Mouse (Mus musculus) MEL (cell line): Measurements from ENCODE around the gene Ccdc141. TPM values are rescaled to one million over a fixed set of nuclear protein-coding genes. Genes with fewer than 3 reads are reported as not detected.

Source experiments
- DNase-seq: peaks from one replicate; pipeline ENCODE4 v3.0.0; 2011; ENCODE audit warnings: low read depth, low spot score
- H3K27ac ChIP-seq: 2 replicates; pipeline ENCODE4 v1.5.1; 2012; ENCODE audit warnings: low read depth, mild to moderate bottlenecking, control low read depth, low read length, moderate library complexity; ENCODE audit not compliant: control insufficient read depth
- H3K27me3 ChIP-seq, 2 experiments: fragments of 150-350 bp in 1 of 2; sonication (generic) in 1 of 2; 2 replicates each; pipeline ENCODE4 v1.6.1; 2012; ENCODE audit warnings: low read length in 2 of 2, mild to moderate bottlenecking in 2 of 2, improper control_type of control experiment in 1 of 2, moderate library complexity in 1 of 2; ENCODE audit not compliant: insufficient read depth in 2 of 2, control insufficient read depth in 1 of 2
- H3K36me3 ChIP-seq, 2 experiments: 2 replicates each; pipeline ENCODE4 v1.6.1; 2012 to 2014; ENCODE audit warnings: low read length in 2 of 2, improper control_type of control experiment in 1 of 2, inconsistent platforms in 1 of 2, mild to moderate bottlenecking in 1 of 2; ENCODE audit not compliant: insufficient read depth in 2 of 2, control insufficient read depth in 1 of 2
- H3K4me1 ChIP-seq, 2 experiments: fragments of 150-350 bp in 1 of 2; sonication (generic) in 1 of 2; 2 replicates each; pipeline ENCODE4 v1.6.1; 2012; ENCODE audit warnings: low read length in 2 of 2, improper control_type of control experiment in 1 of 2, mild to moderate bottlenecking in 1 of 2; ENCODE audit not compliant: insufficient read depth in 2 of 2, control insufficient read depth in 1 of 2
- H3K4me3 ChIP-seq, 2 experiments: fragments of 150-350 bp in 1 of 2; sonication (generic) in 1 of 2; 2 replicates each; pipeline ENCODE4 v1.5.1; 2012; ENCODE audit warnings: low read depth in 2 of 2, low read length in 2 of 2, mild to moderate bottlenecking in 2 of 2, moderate library complexity in 2 of 2, control low read depth in 1 of 2, improper control_type of control experiment in 1 of 2; ENCODE audit not compliant: control insufficient read depth in 1 of 2, insufficient read depth in 1 of 2
- H3K79me2 ChIP-seq: 2 replicates; pipeline ENCODE4 v1.6.1; 2012; ENCODE audit warnings: mild to moderate bottlenecking, low read length, moderate library complexity; ENCODE audit not compliant: control insufficient read depth, poor library complexity, insufficient read depth
- H3K9ac ChIP-seq: 2 replicates; pipeline ENCODE4 v1.6.1; 2012; ENCODE audit warnings: low read depth, mild to moderate bottlenecking, control low read depth, low read length, moderate library complexity; ENCODE audit not compliant: control insufficient read depth, poor library complexity, severe bottlenecking
- H3K9me3 ChIP-seq: fragments of 150-350 bp; sonication (generic); replicated peaks from 2 replicates; pipeline ENCODE4 v1.6.1; 2012; ENCODE audit warnings: mild to moderate bottlenecking, low read length, improper control_type of control experiment, moderate library complexity; ENCODE audit not compliant: insufficient read depth
- BHLHE40 ChIP-seq: IDR thresholded peaks from 2 replicates; pipeline ENCODE4 v1.6.1; 2012; ENCODE audit warnings: low read depth, mild to moderate bottlenecking, inconsistent platforms, low read length, improper control_type of control experiment, borderline replicate concordance
- CHD2 ChIP-seq: IDR thresholded peaks from 2 replicates; pipeline ENCODE4 v1.6.1; 2011; ENCODE audit warnings: low read length, improper control_type of control experiment
- E2F4 ChIP-seq: IDR thresholded peaks from 2 replicates; pipeline ENCODE4 v1.6.1; 2011; ENCODE audit warnings: low read depth, low read length, improper control_type of control experiment, borderline replicate concordance
- ELF1 ChIP-seq: IDR thresholded peaks from 2 replicates; pipeline ENCODE4 v1.6.1; 2014; ENCODE audit warnings: low read depth, mild to moderate bottlenecking, inconsistent platforms, low read length, improper control_type of control experiment, moderate library complexity
- EP300 ChIP-seq, 2 experiments: IDR thresholded peaks; 2 replicates each; pipeline ENCODE4 v1.6.1; 2011; ENCODE audit warnings: improper control_type of control experiment in 2 of 2, low read length in 2 of 2, low read depth in 1 of 2, mild to moderate bottlenecking in 1 of 2
- ETS1 ChIP-seq: IDR thresholded peaks from 2 replicates; pipeline ENCODE4 v1.6.1; 2012; ENCODE audit warnings: low read depth, mild to moderate bottlenecking, inconsistent platforms, low read length, improper control_type of control experiment, moderate library complexity
- GATA1 ChIP-seq: IDR thresholded peaks from 2 replicates; pipeline ENCODE4 v1.6.1; 2011; ENCODE audit warnings: low read depth, low read length, improper control_type of control experiment
- JUND ChIP-seq: IDR thresholded peaks from 2 replicates; pipeline ENCODE4 v1.6.1; 2011; ENCODE audit warnings: low read depth, mild to moderate bottlenecking, improper control_type of control experiment, low read length
- KAT2A ChIP-seq: conservative IDR thresholded peaks from 2 replicates; pipeline ENCODE4 v1.6.1; 2012; ENCODE audit warnings: low read depth, low read length, improper control_type of control experiment, inconsistent platforms
- MAFK ChIP-seq: IDR thresholded peaks from 2 replicates; pipeline ENCODE4 v1.6.1; 2011; ENCODE audit warnings: low read depth, mild to moderate bottlenecking, low read length, improper control_type of control experiment, borderline replicate concordance
- NELFE ChIP-seq: IDR thresholded peaks from 2 replicates; pipeline ENCODE4 v1.6.1; 2011; ENCODE audit warnings: low read depth, low read length, improper control_type of control experiment
- POLR2A ChIP-seq, 2 experiments: IDR thresholded peaks; 2 replicates each; pipeline ENCODE4 v1.6.1; 2011 to 2012; ENCODE audit warnings: low read length in 2 of 2, mild to moderate bottlenecking in 2 of 2, control low read depth in 1 of 2, improper control_type of control experiment in 1 of 2, low read depth in 1 of 2, moderate library complexity in 1 of 2; ENCODE audit not compliant: control insufficient read depth in 1 of 2, insufficient read depth in 1 of 2, poor library complexity in 1 of 2
- RAD21 ChIP-seq: IDR thresholded peaks from 2 replicates; pipeline ENCODE4 v1.6.1; 2011; ENCODE audit warnings: mild to moderate bottlenecking, low read depth, low read length, improper control_type of control experiment
- RCOR1 ChIP-seq: IDR thresholded peaks from 2 replicates; pipeline ENCODE4 v1.6.1; 2012; ENCODE audit warnings: low read depth, mild to moderate bottlenecking, inconsistent platforms, low read length, improper control_type of control experiment
- SIN3A ChIP-seq: IDR thresholded peaks from 2 replicates; pipeline ENCODE4 v1.6.1; 2012; ENCODE audit warnings: low read length, improper control_type of control experiment, inconsistent platforms
- TAL1 ChIP-seq: IDR thresholded peaks from 2 replicates; pipeline ENCODE4 v1.6.1; 2012; ENCODE audit warnings: mild to moderate bottlenecking, inconsistent platforms, low read length, moderate library complexity, mixed read lengths
- TCF12 ChIP-seq: IDR thresholded peaks from 2 replicates; pipeline ENCODE4 v1.6.1; 2014; ENCODE audit warnings: low read depth, mild to moderate bottlenecking, inconsistent platforms, low read length, improper control_type of control experiment, moderate library complexity
- USF1 ChIP-seq: IDR thresholded peaks from 2 replicates; pipeline ENCODE4 v1.6.1; 2014; ENCODE audit warnings: low read depth, mild to moderate bottlenecking, inconsistent platforms, low read length, improper control_type of control experiment, moderate library complexity
- USF2 ChIP-seq, 2 experiments: IDR thresholded peaks; 2 replicates each; pipeline ENCODE4 v1.6.1; 2011 to 2012; ENCODE audit warnings: improper control_type of control experiment in 2 of 2, low read length in 2 of 2, borderline replicate concordance in 1 of 2, inconsistent platforms in 1 of 2, low read depth in 1 of 2, mild to moderate bottlenecking in 1 of 2; ENCODE audit not compliant: insufficient read depth in 1 of 2
- ZKSCAN1 ChIP-seq: IDR thresholded peaks from 2 replicates; pipeline ENCODE4 v1.6.1; 2012; ENCODE audit warnings: low read depth, mild to moderate bottlenecking, inconsistent platforms, low read length, improper control_type of control experiment, moderate library complexity
- ZMIZ1 ChIP-seq: IDR thresholded peaks from 2 replicates; pipeline ENCODE4 v1.6.1; 2012; ENCODE audit warnings: low read depth, mild to moderate bottlenecking, inconsistent platforms, low read length, improper control_type of control experiment, moderate library complexity
- polyA plus RNA-seq, 2 experiments: library from polyadenylated mRNA; stranded (reverse) in 1 of 2; unstranded in 1 of 2; fragments of >175 nt in 1 of 2; fragments of >200 nt in 1 of 2; gene quantifications; 2 replicates each; pipeline versions ENCODE4 v1.2.1 to v1.2.4; 2012; ENCODE audit warnings: low replicate concordance in 2 of 2, low read depth in 1 of 2; ENCODE audit not compliant: insufficient read length in 2 of 2, insufficient read depth in 1 of 2, missing spikeins in 1 of 2
- total RNA-seq: library from RNA; depleted of rRNA; stranded (reverse); fragments of 300-350 nt; gene quantifications from 2 replicates; pipeline ENCODE4 v1.2.3, GENCODE M21; 2012

The Ccdc141 gene
- total and polyA plus RNA-seq, 3 experiments = 0.54 to 1.1 TPM; not detected in 1

DNA sequence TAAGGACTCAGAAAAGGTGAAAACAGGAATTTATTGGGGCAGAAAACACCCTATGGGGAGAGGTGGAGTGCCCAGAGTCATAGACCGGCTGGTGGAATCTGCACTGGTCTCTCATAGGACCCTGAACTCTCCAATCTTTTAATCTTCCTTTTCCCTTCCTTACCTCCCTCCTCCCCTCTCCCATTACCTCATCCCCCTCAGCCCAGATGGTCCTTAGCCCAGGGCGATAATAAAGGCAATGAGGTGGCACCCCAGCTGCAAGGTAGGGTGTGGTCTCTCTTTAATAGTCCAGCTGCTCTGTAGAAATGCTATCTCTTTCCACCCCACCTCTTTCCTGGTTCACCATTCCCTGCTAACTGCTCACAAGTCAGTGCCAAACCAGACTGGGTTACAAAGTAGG is 7.0 kb upstream of the Ccdc141 start (continued):
- TF ChIP-seq BHLHE40 (no peak), JUND (no peak), ZKSCAN1 (no peak), KAT2A (no peak), ETS1 (peak; percentile 97), USF1 (no peak), EP300 (IDR thresholded peaks at IDR 0.05; ENCODE audit: low read depth in 1 of 2, low read length in 2 of 2) (peak; percentile 19 to 66; a peak in 3 of 4 replicates), POLR2A (IDR thresholded peaks at IDR 0.05; ENCODE audit: control insufficient read depth in 1 of 2, insufficient read depth in 1 of 2, low read depth in 1 of 2, low read length in 2 of 2, poor library complexity in 1 of 2) (no peak), RAD21 (no peak), USF2 (IDR thresholded peaks at IDR 0.05; ENCODE audit: borderline replicate concordance in 1 of 2, insufficient read depth in 1 of 2, low read depth in 1 of 2, low read length in 2 of 2) (no peak), MAFK (no peak)

GRCm38 (mm10) chr2:77176413-77176812 is 6.0 kb upstream of the Ccdc141 start:
- peak; percentile 78 for DNase-seq
- Histone ChIP-seq H3K9ac (peak overlapping the region; percentile 43; the same call in 1 of the 2 replicates), H3K4me3 (peak overlapping the region; percentile 31 to 43), H3K27me3 (no peaks in the 10 kb centered on the region), H3K9me3 (no peaks in the 10 kb centered on the region), H3K79me2 (no peaks in the 10 kb centered on the region)
- peak; percentile 46; the same call in 1 of the 2 replicates for TF ChIP-seq RCOR1
- no peak for TF ChIP-seq POLR2A (IDR thresholded peaks at IDR 0.05; ENCODE audit: control insufficient read depth in 1 of 2, insufficient read depth in 1 of 2, low read depth in 1 of 2, low read length in 2 of 2, poor library complexity in 1 of 2)
- TF ChIP-seq EP300 (IDR thresholded peaks at IDR 0.05; ENCODE audit: low read depth in 1 of 2, low read length in 2 of 2) = peak; percentile 49 to 72
- TF ChIP-seq CHD2 = no peak
- peak; percentile 66 for TF ChIP-seq ETS1
- no peak for TF ChIP-seq BHLHE40
- TF ChIP-seq ZMIZ1 = no peak
- TF ChIP-seq GATA1 = no peak
- peak; percentile 45 for TF ChIP-seq TAL1
- TF ChIP-seq JUND = no peak
- no peak for TF ChIP-seq NELFE
- no peak for TF ChIP-seq E2F4
- no peak for TF ChIP-seq ELF1
- TF ChIP-seq TCF12 = peak; percentile 72
- TF ChIP-seq SIN3A = no peak
- TF ChIP-seq KAT2A = no peak
- TF ChIP-seq, all 39 proteins: peak for 5
- peaks cover 0 to 7% of the 10 kb centered on the region in 2 experiments; a peak in 2 of 4 replicates for H3K4me1 ChIP-seq
- H3K27ac ChIP-seq = peak overlapping the region; percentile 67
- peaks cover 0 to 10% of the 10 kb centered on the region in 2 experiments; a peak in 2 of 4 replicates for H3K36me3 ChIP-seq
